Comparison of ENCODE assay signal across 11 mouse cellular contexts in genomic region chr2:24905653-24906155, GRCm38 (mm10). TPM values are rescaled to one million over a fixed set of nuclear protein-coding genes. Genes with fewer than 3 reads are reported as not detected.
DNase-seq lines count a peak whose midpoint lies in the region; ATAC-seq lines count a peak whose summit lies in the region.
"Had no signal": no experiment of that assay in that cellular context is flagged by ENCODE, and none has a peak within 500 bp of the region (broad histone marks: within the 10 kb centered on the region; RNA-seq: fewer than 3 reads in every experiment).

No protein-coding gene starts in this region.

- intact Hi-C loops in heart, postnatal 10 days (cut with DNase I), result no loop called here

- no peaks in the 10 kb centered on the region for H3K27me3 ChIP-seq in neural tube, embryonic 11.5 days (ENCODE audit: control insufficient read depth, insufficient read depth, low read length)
- H3K27me3 ChIP-seq in midbrain, embryonic 11.5 days (ENCODE audit: control insufficient read depth, insufficient read depth, low read length), result no peaks in the 10 kb centered on the region

- no peak overlapping the region for H3K4me2 ChIP-seq in neural tube, embryonic 11.5 days (ENCODE audit: low read depth)
- H3K4me2 ChIP-seq in midbrain, embryonic 11.5 days, result peak overlapping the region; percentile 11

- H3K9me3 ChIP-seq in neural tube, embryonic 11.5 days (ENCODE audit: control insufficient read depth, low read length), result no peaks in the 10 kb centered on the region
- no peaks in the 10 kb centered on the region for H3K9me3 ChIP-seq in midbrain, embryonic 11.5 days (ENCODE audit: control insufficient read depth, low read length)

- no peak overlapping the region for H3K4me3 ChIP-seq in neural tube, embryonic 11.5 days (ENCODE audit: low read depth, low read length)
- no peak overlapping the region for H3K4me3 ChIP-seq in midbrain, embryonic 11.5 days (ENCODE audit: low read depth, low read length)
- H3K4me3 ChIP-seq: erythroblast, embryonic 14.5 days had no signal

- H3K36me3 ChIP-seq in neural tube, embryonic 11.5 days (ENCODE audit: control insufficient read depth, insufficient read depth, low read length), result no peaks in the 10 kb centered on the region
- no peaks in the 10 kb centered on the region for H3K36me3 ChIP-seq in midbrain, embryonic 11.5 days (ENCODE audit: control insufficient read depth, insufficient read depth, low read length)

- peak overlapping the region; percentile 73 for H3K27ac ChIP-seq in neural tube, embryonic 11.5 days (ENCODE audit: low read depth, low read length)
- H3K27ac ChIP-seq in midbrain, embryonic 11.5 days (ENCODE audit: low read depth, low read length), result peak overlapping the region; percentile 79

- H3K9ac ChIP-seq in neural tube, embryonic 11.5 days (ENCODE audit: low read length), result no peak overlapping the region
- H3K9ac ChIP-seq in midbrain, embryonic 11.5 days (ENCODE audit: low read length), result peak overlapping the region; percentile 33

- WGBS in neural tube, embryonic 11.5 days, result 23% methylated on average over 2 of the region's 2 CpGs
- 16% methylated on average over 2 of the region's 2 CpGs for WGBS in midbrain, embryonic 11.5 days

- H3K4me1 ChIP-seq in neural tube, embryonic 11.5 days (ENCODE audit: control insufficient read depth, insufficient read depth, low read length), result peaks cover 11% of the 10 kb centered on the region
- H3K4me1 ChIP-seq in midbrain, embryonic 11.5 days (ENCODE audit: control insufficient read depth, insufficient read depth, low read length), result peaks cover 14% of the 10 kb centered on the region

- 0 out of 2 replicates have a peak, but pooled peaks have one; percentile 41 for ATAC-seq in neural tube, embryonic 11.5 days (ENCODE audit: insufficient read depth, low FRiP score, low TSS enrichment)
- no peak for ATAC-seq in midbrain, embryonic 11.5 days (ENCODE audit: low FRiP score)

- DNase-seq in heart, adult 11 months, result peak; percentile 74
- DNase-seq in heart, postnatal 10 days, result no peak
- DNase-seq in neural tube, embryonic 11.5 days (ENCODE audit: low spot score), result no peak
- DNase-seq in neural tube, embryonic 10.5 days (ENCODE audit: extremely low spot score, low spot score), result no peak
- DNase-seq in midbrain, embryonic 11.5 days (ENCODE audit: low spot score, missing footprints), result peak; percentile 89
- DNase-seq in ovary, postnatal 14 days (ENCODE audit: low spot score), result no peak
- no peak for DNase-seq in spleen, postnatal 10 days (ENCODE audit: low spot score in 2 of 2)
- no peak for DNase-seq in spleen, adult 18-20 months
- DNase-seq: heart, postnatal 36 days; lung, postnatal 10 days had no signal

RNA-seq across cellular contexts. Expression of gene Ehmt1, which starts 13.7 kb away (rescaled TPM):
- 10 to 100 TPM; 51.2 to 57.9 TPM for total RNA-seq in heart, postnatal 10 days (2021)
- 110 and 113 TPM in 2 replicates for polyA plus RNA-seq in neural tube, embryonic 11.5 days (2014; fragmentation: Nextera tagmentation; extraction: Ambion mirVana)
- polyA plus RNA-seq in midbrain, embryonic 11.5 days (2014; fragmentation: Nextera tagmentation; extraction: Ambion mirVana), result 95.8 and 96.5 TPM in 2 replicates

RNA-seq across cellular contexts. Expression of gene Arrdc1, which starts 29.3 kb away (rescaled TPM):
- total RNA-seq in heart, postnatal 10 days (2021), result 10 to 100 TPM; 11.1 to 12.3 TPM
- 9.5 and 15.6 TPM in 2 replicates for polyA plus RNA-seq in neural tube, embryonic 11.5 days (2014; fragmentation: Nextera tagmentation; extraction: Ambion mirVana)
- polyA plus RNA-seq in midbrain, embryonic 11.5 days (2014; fragmentation: Nextera tagmentation; extraction: Ambion mirVana), result 11.3 and 11.6 TPM in 2 replicates

RNA-seq across cellular contexts. Expression of gene Zmynd19, which starts 43.9 kb away (rescaled TPM):
- 10 to 100 TPM; 19.7 to 24.2 TPM for total RNA-seq in heart, postnatal 10 days (2021)
- polyA plus RNA-seq in neural tube, embryonic 11.5 days (2014; fragmentation: Nextera tagmentation; extraction: Ambion mirVana), result 31.9 and 34.3 TPM in 2 replicates
- 32.9 and 33.7 TPM in 2 replicates for polyA plus RNA-seq in midbrain, embryonic 11.5 days (2014; fragmentation: Nextera tagmentation; extraction: Ambion mirVana)

RNA-seq across cellular contexts. Expression of gene Dph7, which starts 56.5 kb away (rescaled TPM):
- total RNA-seq in heart, postnatal 10 days (2021), result 1 to 10 TPM; 4.9 to 7.3 TPM
- 30.5 and 32.7 TPM in 2 replicates for polyA plus RNA-seq in neural tube, embryonic 11.5 days (2014; fragmentation: Nextera tagmentation; extraction: Ambion mirVana)
- polyA plus RNA-seq in midbrain, embryonic 11.5 days (2014; fragmentation: Nextera tagmentation; extraction: Ambion mirVana), result 32.6 and 33.0 TPM in 2 replicates

Comparison
In these comparisons a context has a peak if more than half of its experiments do, and no peak if none do; other contexts are left out.
1. DNase-seq: peak in heart, adult 11 months (single experiment) and midbrain, embryonic 11.5 days (single experiment); none in heart, postnatal 10 days (0 of 2), neural tube, embryonic 11.5 days (single experiment), neural tube, embryonic 10.5 days (single experiment), ovary, postnatal 14 days (single experiment), spleen, postnatal 10 days (0 of 2) and spleen, adult 18-20 months (0 of 2).